Mouse (Mus musculus): ENCODE results near the gene Zfp385b. TPM values are rescaled to one million over a fixed set of nuclear protein-coding genes. Genes with fewer than 3 reads are reported as not detected.

Zfp385b gene
- total and polyA plus RNA-seq, 3 experiments = 1.3 to 1.6 TPM; not detected in 1

DNA sequence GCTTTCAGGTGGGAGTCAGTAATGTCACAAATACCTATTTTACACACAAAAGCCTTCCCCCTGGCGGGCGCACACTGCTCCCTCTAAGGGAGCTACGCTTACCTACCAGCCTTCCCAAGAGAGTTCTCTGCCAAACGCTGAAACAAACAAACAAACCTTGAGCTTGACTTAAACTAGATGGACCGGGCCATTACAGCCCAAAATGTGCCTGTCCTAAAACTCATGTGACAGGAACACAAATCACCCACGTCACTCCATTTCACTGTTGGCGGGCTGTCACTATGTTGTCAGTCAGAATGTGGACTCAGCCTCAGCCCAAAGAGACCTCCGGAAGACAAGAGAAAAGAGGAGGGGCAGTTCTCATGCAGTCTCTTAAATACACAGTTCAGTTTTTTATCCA lies 300.7 kb downstream of the Zfp385b start:
- DNase-seq = no peak

DNA sequence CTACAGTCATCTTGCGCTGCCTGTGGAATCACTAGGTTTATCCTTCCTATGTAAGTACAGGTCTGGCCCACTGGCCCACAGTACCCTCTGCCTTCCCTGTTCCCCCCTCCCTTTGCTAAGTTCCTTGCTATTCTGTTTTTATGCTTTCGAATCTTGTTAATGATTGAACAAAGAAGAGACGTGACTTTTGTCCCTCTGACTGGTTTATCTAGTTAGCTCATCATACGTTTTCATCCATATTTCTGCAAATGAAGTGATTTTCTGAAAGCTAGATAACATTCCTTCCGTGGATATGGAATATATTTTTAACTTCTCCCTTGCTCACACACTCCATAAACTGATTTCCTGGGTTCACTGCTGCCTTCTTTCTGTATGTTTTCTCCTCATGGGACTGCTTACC lies 302.8 kb downstream of the Zfp385b start:
- DNase-seq = no peak

DNA sequence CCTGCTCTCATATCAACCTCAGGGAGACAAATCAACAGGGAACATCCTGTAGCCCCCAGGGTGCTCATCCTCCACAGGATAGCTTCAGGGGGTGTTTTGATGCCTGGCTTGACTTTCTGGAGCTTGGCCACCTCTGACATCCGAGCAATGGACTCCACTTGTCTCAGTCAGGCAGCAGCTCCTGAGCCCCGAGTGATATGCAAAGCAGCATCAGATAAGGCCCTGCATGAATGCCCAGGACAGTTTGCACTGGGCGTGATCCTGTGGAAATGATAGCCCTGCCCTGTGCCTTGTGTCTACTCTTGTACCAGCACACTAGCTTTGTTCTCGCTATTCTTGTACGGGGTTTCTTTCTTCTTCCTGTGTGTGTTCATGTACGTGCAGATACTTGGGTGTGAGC lies 303.8 kb downstream of the Zfp385b start:
- DNase-seq = no peak

DNA sequence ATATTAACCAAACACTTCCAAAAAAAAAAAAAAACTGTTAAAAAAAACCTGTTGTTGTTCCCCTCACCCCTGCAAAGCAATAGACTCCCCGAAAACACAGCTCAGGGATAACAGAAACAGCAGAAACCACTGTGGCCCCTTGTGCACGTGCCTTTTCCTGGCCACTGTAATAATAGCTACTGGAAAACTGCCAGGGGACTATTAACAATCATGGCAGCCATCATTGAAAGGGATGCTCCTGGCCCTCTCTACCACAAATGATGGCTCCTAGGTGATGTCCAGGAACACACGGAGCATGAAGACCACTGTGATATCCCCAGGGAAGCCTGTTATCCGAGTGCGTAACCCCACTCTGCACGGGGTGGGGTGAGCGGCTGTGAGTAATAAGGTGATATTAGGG lies 304.4 kb downstream of the Zfp385b start:
- no peak for DNase-seq

DNA sequence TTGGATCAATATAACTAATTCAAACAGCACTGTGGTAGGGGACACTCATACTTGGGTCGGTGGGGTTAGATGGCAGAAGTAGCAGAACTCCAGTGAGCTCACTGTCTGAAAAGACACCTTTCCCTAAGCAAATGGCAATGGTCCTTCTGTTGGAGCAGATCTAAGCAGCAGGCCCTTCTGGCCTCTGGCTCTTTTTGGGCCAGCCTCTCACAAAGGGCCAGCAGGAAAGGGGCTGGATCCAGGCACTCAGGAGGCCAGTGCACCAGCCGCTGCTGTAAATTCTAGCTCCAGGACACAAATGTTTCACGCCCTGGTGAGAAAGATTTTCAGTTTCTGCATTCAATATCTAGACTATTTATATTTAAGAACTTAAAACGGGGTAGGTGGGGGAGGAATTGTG lies 305.0 kb downstream of the Zfp385b start:
- DNase-seq = no peak

DNA sequence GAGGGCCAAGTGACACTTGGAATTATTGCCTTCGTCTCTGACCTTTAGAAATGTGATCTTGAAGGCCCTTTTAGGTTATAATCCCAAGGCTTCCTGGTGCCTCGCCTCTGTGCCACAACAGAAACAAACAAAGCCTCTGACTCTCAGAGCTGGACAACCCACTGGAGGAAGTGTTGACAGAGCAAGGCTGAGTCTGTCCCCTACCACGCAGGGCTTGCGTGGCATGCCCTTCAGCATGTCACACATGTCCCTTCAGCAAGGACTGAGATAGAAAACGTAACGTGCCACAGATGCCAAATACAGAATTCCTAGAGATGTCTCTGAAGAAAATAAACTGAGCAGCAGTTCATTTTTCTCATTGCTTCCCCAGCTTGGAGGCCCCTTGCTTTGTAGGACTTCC lies 310.7 kb downstream of the Zfp385b start:
- no peak for DNase-seq

DNA sequence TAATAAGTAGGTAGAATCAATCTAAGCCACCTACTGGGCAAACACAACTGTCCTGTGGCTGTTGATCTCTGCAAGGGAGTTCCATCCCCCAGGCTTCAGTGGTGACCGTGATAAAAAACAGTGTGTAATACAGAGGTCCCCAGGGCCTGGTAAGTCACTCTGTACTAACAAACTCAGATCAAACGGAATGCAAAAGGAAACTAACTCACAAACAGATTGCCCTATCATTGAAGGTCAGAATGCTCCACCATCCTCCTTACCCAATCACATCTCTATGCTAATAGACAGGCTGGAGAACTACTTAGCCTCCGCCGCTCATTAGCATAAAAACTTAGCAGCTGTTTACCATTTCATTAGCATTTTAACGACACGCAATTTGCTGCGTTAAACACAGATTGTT lies 313.1 kb downstream of the Zfp385b start:
- no peak for DNase-seq

DNA sequence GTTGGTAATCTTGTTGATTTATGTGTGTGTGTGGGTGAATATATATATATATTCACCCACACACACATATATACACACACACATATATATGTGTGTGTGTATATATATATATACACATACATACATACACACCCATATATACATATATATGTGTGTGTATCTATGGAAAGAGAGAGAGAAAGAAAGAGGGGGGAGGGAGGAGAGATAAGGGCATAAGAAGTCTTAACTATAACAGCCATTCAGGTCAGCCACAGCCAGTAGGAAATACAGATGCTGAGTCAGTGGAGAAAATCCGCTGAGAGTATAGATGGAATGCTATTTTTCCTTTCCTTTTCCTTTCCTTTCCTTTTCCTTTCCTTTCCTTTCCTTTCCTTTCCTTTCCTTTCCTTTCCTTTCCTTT lies 313.8 kb downstream of the Zfp385b start:
- no peak for DNase-seq

DNA sequence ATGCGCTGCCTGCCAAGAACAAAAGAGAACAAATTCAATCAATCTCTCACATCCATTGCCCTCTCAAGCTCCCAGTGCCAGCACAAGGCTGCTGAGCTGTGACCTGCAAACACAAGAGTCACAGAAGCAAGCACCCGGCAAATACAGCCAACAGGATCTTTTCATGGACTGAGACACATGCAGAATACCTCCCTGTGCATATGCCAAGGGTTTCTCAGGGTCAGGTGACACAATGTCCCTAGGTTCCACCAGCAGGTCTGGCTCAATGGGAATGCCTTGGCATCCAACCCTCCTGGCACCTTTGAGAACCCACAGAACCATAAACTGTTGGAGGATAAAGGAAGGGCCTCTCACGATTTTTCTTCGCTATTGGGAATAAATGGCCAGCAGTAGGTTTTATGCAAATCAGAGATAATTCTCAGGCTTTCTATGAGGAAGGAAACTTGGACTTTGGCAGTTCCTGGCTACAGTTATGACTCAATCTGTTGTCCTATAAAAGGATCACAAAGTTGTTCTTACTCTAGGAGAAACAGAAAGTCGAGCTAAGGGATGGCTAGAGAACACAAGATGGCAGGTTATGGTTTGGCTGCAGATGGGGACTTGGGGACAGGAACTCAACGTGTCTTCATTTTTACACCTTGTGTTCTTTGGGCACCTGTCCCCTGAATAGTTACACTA lies 315.6 kb downstream of the Zfp385b start:
- DNase-seq = no peak

DNA sequence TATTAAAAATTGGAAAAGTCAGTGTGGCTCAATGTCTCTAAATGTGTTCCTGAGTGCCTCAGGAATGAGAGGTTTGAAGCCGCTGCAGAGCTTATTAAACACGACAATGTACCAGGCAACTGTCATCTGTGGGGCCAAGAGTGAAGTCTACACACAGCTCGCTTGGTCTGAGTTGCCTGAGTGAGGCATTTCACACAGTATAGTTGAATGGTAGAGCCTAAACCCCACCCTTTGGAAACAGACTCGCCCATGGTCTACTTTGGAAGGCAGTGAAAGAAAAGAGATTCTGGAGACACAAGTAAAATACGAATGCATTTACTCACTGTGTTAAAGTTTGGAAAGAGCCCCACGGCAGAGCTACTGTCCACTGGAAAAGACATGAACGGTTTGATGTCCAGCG lies 316.2 kb downstream of the Zfp385b start:
- DNase-seq = no peak

DNA sequence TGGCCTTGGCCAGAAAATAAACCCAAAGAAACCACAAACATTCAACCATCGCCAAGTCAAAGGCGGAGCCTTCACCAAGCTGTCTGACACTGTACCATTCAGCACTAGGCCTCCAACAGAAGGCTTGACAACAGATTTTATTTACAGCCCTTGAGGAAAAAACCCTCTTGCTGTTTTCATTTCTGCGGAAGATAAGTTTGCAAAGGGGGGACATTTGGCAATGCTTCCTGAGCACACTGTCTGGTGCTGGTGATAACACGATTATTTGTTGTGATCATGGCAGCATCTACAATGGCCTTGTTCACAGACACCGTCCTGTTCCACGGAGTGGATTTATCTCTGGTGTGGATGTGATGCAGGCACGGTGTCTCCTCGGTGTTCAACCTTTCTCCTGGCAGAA lies 317.0 kb downstream of the Zfp385b start:
- DNase-seq = no peak

DNA sequence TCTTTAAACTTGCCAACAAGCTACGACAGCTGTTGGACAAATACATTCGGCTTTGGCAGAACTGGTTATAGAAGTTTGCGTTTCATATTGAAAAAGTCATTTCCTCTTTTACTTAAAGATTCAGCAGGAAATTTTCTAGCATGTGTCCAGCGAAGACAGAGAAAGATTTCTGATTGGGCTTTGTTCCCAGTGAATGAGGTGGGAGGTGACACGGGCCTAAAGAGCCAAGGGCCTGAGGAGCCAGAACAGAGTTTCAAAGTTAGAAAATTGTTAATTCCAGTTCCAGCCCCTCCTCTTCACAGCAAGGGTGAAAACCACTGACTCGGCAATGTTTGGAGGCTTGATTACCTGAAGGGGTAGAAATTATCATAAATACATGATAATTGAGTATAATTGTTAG lies 319.0 kb downstream of the Zfp385b start:
- DNase-seq = no peak

DNA sequence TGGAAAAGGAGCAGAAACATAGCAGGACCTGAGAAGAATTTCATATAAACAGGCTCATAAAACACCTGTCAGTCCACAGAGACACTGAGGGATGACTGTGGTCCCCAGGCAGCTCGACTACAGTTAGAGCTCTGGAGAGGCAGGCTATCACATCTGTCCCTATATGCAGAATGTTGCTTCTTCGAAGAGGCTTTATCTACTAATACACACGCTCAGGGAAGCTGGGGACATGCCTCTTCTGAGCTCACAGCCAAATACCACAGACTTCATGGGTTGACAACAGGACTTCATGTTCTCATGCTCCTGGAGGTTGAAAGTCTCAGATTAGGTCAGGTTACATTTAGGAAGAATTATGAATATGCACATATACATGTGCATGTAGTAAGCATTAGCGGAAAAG lies 321.1 kb downstream of the Zfp385b start:
- no peak for DNase-seq

DNA sequence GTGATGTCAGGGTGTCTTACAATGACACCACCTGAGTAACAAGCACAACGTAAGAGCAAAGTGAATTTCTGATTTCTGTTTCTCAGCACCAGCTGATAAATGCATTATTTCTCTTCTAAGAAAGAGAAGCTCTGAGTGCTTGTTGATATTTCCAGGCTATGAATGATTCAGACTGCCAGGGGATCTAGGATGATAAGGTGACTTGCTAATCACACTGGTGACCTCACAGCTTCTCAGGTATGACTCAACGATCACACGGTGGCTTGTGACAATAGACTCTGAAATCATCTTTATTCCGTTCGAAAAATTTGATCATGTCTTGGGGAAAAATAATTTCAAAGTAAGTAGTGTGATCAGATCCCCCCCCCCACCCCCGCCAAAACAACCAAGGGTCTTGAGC lies 321.5 kb downstream of the Zfp385b start:
- DNase-seq = no peak

DNA sequence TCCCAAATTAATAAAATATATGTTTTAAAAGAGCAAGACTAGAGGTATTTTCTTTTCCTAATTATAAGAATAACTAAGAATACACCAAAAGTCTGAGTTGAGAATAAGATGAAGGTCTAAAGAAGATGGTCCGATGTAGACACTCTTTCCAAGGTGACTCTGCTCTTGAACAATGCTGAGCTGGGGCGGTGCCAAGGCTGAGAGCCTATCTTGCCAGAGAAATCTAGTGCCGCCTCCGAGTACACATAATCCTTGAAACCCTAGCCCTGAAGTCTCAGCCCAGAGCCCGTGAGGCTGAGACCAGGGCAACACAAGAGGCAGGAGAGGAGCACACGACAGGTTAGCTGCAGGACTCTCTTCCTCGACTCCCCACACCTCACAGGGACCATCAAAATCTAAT lies 323.4 kb downstream of the Zfp385b start:
- peak; percentile 50 for DNase-seq

DNA sequence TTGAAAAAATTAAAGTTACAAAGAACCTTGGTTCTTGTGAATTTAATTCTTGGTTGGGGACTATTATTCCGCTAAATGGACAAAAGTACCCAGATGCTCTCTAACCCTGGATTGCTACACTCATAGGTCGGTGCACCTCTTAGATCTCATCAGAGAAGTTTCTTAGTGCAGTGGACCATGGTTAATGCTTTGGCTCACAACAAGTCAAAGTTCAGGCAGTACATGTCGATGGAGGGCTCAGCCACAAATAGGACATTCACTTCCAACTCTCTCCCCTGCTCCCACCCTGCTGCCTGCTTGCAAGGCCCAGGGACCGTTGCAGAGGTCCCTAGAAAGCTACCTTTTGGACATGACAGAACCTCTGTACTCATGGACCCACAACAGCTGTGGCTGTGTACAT lies 324.1 kb downstream of the Zfp385b start:
- DNase-seq = no peak

DNA sequence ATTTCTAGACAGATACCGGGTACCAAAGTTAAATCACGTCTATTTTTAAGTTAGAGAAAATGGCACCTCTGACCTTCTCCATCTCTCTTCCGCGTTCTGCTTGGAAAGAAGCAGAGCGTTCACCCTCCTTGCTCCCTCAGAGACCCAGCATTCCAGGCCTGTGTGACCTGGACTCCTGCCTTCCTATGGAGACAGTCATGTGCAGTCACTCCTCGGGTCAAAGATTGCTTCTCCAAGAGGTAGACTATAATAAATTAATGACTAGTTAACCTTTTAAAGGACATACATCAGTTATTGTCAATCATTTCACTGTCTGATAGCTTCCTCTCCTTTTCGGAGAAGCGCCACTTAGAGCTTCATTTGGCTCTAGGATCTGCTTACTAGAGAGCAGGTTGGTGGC lies 325.7 kb downstream of the Zfp385b start:
- DNase-seq = no peak

DNA sequence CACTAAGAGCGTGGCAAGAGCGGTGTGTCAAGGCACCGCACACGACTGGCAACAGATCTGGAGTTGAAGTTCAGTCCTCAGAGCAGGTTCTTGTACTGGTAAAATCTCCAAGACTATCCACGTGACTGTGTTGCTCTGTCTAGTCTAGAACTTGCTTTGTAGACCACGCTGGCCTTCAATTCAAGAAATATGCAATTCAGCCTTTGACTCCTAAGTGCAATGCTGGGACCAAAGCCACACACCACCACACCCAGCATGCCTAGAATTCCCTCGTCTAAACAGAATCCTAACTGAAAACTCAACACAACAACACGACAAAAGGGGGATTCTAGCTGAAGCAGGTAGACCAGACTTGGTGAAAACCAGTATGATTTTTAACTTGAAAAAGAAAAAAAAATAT lies 332.3 kb downstream of the Zfp385b start:
- DNase-seq = no peak

DNA sequence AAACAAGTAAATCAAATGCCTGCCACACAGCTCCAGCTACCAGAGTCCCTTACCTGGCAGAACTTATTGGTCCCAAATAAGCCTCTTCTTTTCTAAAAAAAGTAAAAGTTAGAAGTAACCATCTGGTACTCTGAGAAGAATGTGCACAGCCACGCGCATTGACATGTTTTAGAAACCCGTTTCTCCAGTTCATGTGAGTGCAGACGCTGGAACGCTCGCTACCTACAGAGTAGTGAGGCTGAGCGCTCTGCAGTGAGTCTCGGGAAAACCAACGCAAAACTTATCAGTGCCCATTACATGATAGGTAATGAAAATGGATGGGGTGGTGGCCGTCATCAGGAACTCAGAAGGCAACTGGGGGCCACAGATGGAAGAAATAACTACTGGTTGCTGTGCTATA lies 338.2 kb downstream of the Zfp385b start:
- no peak for DNase-seq

DNA sequence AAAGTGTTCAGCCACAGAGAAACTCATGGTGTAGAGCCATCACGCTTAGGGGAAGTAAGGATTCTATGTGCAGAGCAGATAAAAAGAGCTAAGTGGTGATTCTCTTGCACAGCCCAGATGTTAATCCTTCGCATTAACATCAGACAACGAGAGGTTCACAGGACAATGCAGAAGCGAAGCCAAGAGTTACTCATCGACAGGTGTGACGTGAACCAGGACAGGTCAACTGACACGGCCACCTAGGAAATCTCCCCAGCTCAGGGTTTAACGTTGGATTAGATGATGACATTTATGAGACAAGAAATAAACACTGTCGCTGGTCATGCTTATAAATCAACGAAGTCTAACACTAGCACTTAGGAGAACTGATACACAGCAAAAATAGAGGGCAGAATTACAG lies 341.9 kb downstream of the Zfp385b start:
- DNase-seq = no peak

DNA sequence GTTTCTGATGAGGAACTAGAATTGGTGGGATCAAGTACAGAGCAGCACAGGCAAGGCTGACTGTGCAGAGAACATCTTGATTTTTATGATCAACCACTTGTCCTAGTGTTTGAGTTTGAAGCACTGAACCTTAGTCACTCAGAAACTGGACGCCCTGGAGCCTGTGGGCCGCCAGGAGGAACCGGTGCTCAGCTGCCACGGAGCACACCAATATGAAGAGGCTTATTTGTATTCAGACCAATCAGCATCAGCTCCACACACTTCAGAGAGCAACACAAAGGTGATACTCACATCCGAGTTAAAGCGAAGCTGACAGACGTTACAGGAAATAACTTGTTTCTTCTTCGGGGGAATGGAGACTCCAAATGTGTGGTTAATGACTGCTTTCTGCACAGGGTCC lies 343.0 kb downstream of the Zfp385b start:
- DNase-seq = no peak

DNA sequence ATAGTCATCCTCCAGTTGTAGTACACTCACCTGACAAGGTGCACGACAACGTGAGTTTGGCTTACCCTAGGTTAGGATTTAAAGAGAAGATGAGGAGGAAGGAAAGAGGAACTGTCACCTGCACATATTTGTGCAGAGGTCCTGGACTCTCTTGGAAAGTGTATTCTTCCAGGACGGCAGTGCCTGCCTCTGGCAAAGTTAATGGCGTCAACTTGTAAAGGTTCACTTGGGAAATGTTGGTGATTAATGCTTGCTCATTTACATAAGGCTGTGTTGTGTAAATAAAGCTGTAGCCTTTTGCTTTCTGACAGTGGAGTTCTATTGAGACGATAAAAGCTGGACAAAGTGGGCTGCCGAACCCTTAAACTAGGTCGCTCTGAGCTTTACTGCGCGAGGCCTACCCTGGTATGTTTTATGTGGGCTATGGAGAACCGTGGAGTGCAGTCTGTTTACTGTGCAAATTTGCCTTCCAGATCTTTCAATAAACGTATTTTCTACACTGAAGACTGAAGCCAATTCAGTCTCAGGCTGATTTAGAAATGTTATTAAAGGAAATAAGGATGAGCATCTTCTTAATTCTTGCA lies 347.1 kb downstream of the Zfp385b start:
- DNase-seq = no peak

DNA sequence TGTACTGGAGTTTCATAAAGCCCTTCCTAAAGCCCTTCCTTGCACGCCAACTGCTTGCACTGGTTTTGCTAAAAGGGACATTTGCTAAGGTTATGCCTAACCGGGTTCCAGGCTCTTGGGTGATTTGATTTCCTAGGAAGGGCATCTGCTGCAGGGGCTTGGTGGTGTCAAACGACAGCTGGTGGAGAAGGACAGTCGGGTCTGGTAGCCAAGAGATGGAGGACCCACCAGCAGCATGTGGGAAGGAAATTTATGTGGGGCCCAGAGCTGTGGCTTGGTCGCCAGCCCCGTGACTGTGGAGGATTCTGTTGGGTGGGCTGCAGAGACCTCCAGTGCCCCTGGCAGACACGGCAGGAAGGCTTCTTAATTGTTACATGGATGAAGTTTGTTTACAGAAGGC lies 348.7 kb downstream of the Zfp385b start:
- DNase-seq = no peak

DNA sequence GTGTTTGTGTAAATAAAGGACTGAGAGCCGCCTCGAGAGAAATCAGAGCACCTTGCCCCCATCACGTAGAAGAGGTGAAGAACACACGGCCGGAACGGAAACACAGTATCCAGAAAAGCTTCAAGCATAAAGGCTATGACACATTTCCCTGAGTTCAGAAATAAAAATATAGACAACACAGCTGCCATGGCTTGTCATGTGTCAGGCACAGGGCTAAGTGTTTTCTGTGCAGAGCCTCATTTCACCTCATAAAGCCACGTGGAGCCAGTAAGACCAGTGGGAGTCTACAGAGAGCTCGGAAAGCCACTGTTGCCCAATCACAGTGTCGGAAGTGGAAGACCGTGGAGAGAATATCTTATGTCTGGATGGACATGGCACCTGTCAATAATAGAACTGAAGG lies 358.0 kb downstream of the Zfp385b start:
- no peak for DNase-seq

DNA sequence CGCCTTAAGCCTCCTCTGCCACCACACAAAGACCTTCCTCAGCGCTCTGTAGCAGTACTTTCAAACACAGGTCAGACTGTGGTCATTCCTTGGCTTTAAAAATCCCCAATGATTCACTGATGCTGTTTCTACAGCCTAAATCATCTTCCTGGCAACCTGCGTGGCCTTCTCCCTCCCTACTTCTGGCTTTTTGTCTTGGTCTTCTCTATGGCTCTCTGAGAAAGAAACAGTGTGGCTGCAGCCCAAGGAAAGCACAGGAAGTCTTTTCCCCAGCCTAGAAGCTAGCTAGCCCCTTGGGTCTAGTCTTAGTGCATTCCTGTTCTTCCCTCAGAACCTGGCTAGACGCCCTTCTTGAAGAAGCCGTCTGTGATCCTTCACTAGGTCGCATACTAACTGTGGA lies 359.4 kb downstream of the Zfp385b start:
- no peak for DNase-seq

Data from adrenal gland, adult 2 months (tissue).